Mouse (Mus musculus) heart, adult 9 months (tissue): ENCODE measurements at regions not wholly inside any gene's neighbourhood (a gene's known extent, or its start where the extent isn't known, plus 50 kb on each side); places are given as distances from the start of the nearest gene placed in this dataset.
"Not testable (repeated sequence)": the region's sequence is repeated elsewhere in the genome, so short reads cannot be mapped to it uniquely, and the experiment has no call there.

Source experiments
- DNase-seq, 2 experiments: peaks; one replicate each; pipeline ENCODE4 v3.0.0; 2022; ENCODE audit warnings: low spot score in 2 of 2

- DNase-seq: peak; percentile 30 to 35
Measured at GRCm38 (mm10) chr15:3699234-3699814, 116.0 kb upstream of the Ghr start.

- DNase-seq: no peak
Measured at GRCm38 (mm10) chr15:3685254-3685653, 102.0 kb upstream of the Ghr start.

DNA sequence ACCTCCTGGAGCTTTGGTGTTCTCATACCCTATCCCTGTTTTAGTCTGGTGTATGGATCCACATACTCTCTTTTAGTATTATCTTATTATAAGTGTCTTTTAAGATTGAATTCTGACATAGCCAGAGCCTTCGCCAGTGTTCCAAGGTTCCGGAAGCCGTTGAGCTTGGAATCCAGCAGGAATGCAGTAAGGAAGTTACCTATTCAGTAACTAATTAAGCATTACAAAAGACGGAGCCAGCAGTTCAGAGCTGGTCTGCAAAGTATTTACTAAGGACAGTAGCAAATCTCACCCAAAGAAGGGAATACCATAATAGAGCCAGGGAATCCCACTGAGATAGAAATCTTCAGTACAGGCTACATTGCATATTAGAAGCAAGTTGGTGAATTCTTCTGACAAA lies 93.7 kb upstream of the Ghr start:
- not testable (repeated sequence) for DNase-seq

DNA sequence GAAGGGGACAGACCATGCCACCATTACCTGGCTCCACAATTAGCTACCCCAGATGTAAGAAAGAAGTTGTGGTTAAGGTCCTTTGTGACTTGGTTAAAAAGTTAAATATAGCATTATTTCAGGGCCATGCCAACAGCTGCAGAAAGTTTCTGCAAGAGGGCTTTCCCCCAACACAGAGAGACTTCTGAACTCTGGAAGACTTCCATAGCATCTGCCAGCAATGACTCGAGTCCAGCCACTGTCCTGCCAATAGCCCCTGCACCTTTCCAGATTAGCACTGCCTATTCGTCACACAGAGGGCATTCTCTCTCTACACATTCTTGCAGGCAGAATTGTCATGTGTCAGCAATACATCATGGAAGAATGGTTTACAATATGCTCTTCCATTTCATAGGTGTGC lies 89.3 kb upstream of the Ghr start:
- peak; percentile 1 to 6 for DNase-seq

DNA sequence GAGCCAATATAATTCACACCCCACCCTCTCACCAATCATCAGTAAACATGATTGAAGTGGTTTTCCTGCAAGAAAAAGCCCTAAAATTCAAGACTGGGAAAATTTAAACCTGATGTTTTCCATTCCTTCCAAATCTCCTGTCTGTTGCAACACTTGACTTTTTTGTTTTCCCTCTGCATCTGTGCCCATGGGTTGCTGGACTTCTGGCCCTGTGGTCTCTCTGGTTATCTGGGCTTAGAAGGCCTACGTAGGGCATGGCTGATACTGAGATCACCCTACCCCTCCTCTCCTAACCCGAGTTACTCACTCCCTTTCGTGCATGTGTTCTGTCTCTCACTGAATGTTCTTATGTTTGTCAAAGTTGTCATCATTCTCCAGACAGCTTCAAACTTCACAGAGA lies 87.9 kb upstream of the Ghr start:
- DNase-seq: peak; percentile 32 to 50

DNA sequence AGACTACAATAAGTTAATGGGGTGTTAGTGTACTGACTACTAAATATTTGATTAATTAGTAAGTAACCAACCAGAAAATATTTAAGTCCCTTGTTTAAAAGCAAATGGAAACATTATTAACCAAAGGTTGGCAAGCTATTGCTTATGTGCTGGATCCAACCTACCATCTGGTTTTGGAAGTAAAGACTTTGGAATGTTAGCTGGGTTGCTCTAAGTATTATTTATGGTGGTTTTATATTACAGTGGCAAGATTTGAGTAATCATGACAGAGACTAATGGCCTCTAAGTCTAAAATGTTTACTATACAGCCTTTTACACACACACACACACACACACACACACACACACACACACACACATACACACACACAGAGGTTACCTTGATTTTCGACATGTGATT lies 86.1 kb upstream of the Ghr start:
- no peak for DNase-seq

- DNase-seq: no peak
Measured at GRCm38 (mm10) chr15:3668863-3669262, 85.6 kb upstream of the Ghr start.

DNA sequence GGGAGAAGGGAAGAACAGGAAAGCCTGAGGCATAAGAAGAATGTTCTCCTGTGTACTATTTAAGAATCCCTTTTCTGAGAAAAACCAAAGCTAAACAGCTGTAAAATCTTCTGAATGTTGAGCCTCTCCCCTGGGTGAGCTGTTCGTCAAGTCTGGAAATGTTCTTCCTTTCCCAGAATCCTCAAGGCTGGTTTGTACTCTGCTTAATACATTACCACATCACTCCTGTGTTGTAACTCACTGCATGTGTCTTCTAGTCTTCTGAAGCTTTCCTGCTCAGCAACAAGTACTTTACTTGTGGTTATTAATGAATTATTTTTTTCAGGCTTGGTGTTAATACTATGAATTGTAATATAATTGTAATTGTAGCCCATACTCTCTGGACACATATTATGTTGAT lies 65.4 kb upstream of the Ghr start:
- DNase-seq: no peak

DNA sequence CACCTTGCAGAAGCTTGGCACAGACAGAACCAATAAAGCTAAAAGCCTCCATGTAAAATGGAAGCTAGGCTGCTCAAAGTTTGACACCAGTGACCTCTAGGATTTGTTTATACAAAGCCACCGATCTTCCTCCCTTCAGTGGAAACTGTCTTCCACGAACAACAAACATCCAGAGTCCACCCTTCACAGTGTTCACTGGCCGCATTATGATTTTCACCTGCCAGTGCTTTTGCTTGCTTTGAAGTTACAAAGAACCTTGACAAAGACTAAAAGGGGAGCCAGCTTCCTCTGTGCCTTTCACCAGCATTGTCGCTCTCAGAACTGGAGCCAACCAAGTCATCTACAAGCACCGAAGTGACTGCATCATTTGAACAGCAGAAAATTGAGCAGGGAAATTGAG lies 56.8 kb upstream of the Ghr start:
- DNase-seq: peak; percentile 2 to 5
